Mouse (Mus musculus): ENCODE results near the gene Krcc1.

Krcc1 gene

DNA sequence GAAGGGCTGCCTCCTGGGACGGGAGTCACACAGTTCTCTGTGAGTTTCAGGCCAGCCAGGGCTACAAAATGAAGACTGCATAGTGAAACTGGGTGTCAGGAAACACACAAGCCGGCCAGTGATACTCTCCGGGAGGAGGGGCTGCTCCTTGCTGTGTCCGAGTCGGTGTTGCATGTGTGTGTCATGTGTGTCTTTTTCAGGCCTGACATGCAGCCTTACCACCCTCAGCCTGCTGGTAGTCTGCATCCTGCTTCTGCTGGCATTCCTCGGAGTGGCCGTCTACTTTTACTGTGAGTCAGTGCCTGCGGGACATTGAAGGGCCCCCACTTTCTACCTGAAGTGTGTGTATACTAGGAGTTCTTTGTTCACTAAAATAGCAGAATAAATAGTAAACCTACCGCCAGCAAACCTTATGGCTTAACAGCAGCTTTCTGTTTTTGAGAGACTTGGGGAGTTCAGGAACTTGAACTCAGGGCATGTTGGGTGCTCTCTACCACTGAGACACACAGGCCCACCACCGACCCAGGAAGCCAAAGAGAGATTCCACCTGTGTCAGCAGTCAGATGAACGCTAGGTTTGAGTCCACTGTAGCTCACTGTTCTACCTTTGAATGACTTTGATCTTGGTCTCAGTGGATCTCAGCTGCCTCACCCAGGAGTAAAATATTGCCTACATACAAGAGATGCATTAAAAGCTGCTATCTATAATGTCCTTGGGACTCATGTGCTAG, 60.9 kb downstream of the Krcc1 start:
- no peak for DNase-seq (ENCODE audit: low spot score)

DNA sequence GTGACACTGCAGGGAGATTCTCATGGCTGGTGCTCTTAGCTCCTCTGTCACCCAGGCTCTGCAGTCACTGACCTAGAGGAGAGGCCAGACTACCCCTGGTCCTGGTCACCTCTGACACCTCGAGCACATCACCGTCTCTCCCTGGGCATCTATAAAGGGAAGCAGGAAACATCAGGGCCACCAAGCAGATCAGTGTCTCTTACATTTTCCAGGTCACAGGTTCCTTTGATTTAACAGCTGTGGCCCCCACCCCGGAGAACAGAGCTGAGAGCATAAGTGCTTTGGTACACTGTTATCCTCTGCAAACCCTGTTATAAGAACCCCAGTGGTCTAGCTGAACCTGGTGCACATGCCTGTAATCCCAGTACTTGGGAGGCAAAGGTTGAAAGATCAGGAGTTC, 61.6 kb downstream of the Krcc1 start:
- no peak for DNase-seq (ENCODE audit: low spot score)

DNA sequence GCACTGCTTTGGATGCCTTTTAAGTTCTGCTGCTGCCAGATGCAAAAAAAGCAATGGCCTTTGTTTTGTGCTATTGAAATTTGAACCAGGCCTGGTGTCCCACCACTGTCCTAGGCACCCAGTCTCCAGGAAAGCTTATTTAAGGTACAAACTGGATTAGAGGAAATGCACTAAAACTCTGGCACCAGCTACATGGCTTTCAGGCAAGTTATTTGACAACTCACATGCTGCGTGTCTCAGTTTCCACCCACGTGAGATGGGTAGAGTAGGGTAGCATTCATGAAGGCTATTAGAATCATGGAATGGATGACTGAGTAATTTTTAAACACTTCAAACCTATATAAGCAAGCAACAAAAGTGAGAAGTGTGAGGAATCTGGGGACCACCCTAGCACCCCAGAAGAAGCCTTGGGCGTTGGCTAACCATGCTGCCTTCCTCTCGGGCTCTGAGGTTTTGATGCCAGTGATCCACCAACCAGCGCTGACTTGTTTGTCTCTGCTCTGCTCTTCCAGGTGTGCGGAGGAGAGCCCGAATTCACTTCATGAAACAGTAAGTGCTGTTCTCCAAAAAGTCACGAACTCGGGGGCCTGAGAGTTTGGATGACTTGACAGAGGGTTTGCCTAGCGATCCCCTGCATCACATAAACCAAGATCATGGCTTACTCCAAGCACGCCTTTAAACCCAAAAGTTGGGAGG, 62.2 kb downstream of the Krcc1 start:
- DNase-seq (ENCODE audit: low spot score) = no peak

All from urinary bladder, postnatal 14 days (tissue).